Mouse (Mus musculus): ENCODE results near the gene Gm17949. TPM values are rescaled to one million over a fixed set of nuclear protein-coding genes. Genes with fewer than 3 reads are reported as not detected.
A peak's percentile ranks its signal among the peaks of the same experiment; 100 is the strongest.

Gm17949 gene
- total RNA-seq (2021): under 1 TPM in 1 of 2 experiments, not detected in 1; 0.28 TPM
- long read RNA-seq, experiment 1, partial matches to known transcripts: 0 of 1 reads
- long read RNA-seq, experiment 1, other reads (novel, unspliced or antisense): 1 of 1 reads
- long read RNA-seq, experiment 2, partial matches to known transcripts: 0 of 7 reads
- long read RNA-seq, experiment 2, other reads (novel, unspliced or antisense): 7 of 7 reads

DNA sequence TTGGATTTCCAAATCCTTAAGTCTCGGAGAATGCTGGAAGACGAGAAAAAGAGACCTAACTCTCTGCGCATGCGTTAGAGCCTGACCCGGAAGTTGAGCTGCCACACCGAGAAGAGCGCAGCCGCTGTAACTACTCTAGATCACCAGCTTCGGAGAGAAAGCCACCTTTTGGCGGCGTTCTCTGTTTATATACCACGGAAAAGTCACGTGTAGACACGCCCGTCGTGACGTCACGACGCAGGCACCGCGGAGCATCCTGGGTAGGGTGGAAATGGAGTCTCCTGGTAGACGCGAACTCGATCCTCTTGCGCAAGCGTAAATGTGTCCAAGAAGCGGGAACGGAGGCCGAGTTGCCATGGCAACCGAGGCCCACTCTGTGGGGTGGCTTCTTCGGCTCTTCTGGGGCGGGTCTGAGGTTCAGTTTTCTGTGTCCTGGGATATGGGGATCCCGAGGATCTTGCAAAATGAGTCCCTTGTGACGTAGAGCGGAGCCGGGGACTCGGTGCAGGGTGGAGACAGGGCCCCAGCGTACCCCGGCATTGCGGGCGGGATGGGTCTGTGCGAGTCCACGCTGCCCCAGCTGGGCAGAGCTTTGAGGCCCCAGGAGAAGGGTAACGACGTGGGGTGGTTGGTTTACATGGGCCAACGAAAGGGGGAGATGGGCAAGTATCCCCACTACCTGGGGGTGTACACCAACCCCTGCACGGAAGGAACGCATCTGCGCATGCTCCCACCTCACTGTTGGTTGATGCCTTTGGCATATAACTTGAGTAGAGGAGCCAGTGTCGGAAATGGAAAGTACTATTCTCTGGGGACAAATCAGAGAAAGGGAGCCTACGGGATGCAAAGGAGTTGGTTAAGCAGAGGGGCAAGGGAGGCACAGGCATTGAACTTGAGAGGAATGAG, at the start of gene Gm17949, which contains the start of gene Gtf2f1:
Gene Gm17949, plus strand, starts transcription at position 234 of the 906 bp plus-strand sequence.
Gene Gtf2f1, minus strand, starts transcription at position 53 of the 906 bp plus-strand sequence.
- peak; percentile 93 to 98 for DNase-seq (ENCODE audit: low spot score in 2 of 2)

DNA sequence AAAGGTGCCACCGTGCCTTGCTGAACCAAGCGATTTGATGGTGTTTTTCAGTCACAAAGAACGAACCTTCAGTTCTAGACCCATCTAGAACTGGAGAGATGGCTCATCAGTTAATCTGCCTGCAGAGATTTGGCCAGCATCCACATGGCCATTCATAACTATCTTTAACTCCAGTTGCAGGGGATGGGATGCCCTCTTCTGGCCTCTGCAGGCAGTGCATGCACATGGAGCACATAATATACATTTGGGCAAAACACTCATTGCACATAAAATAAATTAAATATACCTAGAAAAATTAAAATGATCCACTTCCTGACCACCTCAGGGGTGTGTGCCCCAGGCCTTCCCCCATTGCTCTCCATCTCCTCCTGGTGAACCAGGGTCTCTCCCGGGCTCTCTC, 49.4 kb upstream of the Gm17949 start:
- no peak for DNase-seq (ENCODE audit: low spot score in 2 of 2)

DNA sequence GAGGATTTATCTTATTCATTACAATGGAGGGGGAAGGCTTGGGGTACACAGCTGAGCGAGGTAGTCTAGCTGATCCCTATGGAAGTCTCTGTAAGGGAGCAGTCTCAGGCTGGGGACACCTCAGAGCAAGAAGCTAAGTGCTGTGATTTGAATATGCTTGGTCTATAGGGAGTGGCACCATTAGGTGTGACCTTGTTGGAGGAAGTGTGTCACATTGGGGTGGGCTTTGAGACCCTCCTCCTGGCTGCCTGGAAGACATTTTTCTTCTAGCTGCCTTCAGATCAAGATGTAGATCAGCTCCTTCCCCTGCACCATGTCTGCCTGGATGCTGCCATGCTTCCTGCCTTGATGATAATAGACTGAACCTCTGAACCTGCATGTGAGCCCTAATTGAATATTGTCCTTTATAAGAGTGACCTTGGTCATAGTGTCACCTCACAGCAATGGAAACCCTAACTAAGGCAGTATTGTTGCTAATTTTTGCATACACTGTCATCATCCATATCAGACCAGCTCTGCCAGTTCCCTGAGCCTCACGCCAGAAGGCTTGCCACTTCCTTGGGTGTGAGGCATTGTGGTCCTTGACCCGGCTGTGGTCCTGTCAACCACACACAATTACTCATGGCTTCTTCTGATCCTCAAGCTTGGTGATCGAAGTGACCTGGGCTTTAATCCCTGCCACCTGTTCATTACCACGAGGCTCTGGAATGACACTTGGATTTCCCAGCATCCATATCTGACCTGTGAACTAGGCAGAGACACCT, 48.4 kb upstream of the Gm17949 start:
- no peak for DNase-seq (ENCODE audit: low spot score in 2 of 2)

GRCm38 (mm10) chr17:56963646-56964045, 47.6 kb upstream of the Gm17949 start:
- DNase-seq (ENCODE audit: low spot score in 2 of 2): no peak

DNA sequence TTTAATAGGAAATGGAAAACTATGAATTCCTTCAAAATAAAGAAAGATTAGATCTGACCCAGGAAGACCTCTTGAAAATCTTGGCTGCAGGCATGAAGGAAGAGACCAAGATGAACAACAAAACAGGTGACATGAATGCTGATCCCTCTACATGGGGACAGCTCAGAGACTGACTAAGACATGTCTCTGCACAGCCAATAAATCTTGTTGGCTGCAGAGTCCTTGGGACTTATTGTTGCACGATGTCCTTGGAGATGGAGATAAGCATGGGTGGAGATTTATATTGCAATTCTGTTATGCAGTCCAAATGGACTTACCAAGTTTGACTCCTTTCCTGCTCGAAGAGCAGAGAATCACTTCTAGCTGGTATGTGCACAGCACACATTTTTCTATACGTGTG, 41.9 kb upstream of the Gm17949 start:
- DNase-seq (ENCODE audit: low spot score in 2 of 2): no peak

DNA sequence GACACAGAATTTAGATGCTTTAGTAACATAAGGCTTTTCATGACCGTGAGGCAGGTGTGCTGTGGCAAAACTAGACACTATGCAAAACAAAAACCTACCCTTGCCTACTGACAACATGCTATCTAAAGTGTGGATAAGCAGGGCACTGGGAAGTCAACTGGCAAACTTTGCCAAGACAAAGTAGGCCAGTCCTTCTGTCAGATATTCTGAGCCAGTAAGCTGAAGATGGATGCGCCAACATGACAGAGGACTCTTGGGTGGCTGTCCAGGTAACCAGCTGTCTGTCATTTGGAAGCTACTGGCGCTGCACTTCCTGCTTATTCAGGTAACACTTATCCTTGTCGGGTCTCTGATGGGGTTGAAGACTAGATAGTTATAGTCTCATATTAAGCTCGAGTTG, 41.2 kb upstream of the Gm17949 start:
- DNase-seq (ENCODE audit: low spot score in 2 of 2): no peak

DNA sequence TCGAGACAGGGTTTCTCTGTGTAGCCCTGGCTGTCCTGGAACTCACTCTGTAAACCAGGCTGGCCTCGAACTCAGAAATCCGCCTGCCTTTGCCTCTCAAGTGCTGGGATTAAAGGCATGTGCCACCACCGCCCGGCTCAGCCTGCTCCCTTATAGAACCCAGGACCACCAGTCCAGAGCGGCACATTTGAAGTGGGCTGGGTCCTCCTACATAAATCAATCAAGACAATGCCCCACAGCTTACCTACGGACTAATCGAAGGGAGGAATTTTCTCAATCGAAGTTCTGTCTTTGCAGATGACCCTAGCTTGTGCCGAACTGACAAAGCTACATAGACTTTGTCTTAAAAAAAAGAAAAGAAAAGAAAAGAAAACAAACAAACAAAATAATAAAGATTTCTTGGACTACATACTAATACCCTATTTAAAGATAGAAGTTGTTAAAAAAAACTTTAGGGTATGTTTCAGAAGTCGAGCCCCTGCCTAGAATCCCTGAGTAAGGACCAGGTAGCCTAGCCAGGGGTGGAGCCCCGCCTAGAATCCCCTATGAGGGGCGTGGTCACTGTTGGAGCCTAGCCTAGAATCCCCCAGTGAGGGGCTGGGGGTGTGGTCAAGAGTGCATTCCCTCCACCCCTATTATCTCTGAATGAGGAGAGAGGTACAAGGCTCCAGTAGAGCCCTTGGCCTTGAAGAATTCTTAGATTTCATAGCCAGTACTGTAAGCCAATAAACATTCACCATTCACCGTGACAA, 37.1 kb upstream of the Gm17949 start:
- DNase-seq (ENCODE audit: low spot score in 2 of 2): no peak

DNA sequence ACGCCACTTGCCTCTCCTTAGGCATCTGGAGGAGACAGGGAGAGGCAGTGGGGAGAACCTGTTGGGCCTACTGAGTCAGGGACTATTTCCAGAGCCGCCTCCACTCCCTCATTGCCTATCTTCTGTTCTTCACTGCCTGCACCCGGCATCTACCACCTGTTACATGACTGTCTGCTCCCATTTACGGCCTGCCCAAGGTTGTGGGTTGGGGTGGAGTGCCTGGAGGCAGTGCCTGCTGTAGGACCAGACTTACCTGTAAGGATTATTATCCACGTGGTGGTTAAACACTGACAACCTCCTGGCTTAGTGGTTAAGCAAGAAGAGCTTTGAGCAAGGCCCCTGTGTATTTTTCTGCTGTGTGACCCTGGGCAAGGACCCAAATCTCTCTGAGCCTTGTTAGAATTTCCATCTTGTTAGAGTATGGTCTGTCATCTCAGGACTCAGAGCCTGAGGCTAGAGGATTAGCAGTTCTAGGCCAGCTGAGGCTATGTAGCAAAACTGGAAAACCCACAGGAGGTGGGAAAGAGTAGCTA, 36.5 kb upstream of the Gm17949 start:
- no peak for DNase-seq (ENCODE audit: low spot score in 2 of 2)

- no peak for DNase-seq (ENCODE audit: low spot score in 2 of 2)
Measured at GRCm38 (mm10) chr17:56975391-56975790, 35.9 kb upstream of the Gm17949 start.

- DNase-seq (ENCODE audit: low spot score in 2 of 2): no peak
Measured at GRCm38 (mm10) chr17:56976531-56977390, 34.5 kb upstream of the Gm17949 start.

GRCm38 (mm10) chr17:56979524-56979923, 31.7 kb upstream of the Gm17949 start:
- no peak for DNase-seq (ENCODE audit: low spot score in 2 of 2)

- no peak for DNase-seq (ENCODE audit: low spot score in 2 of 2)
Measured at GRCm38 (mm10) chr17:56981049-56981448, 30.2 kb upstream of the Gm17949 start.

- DNase-seq (ENCODE audit: low spot score in 2 of 2): no peak
Measured at GRCm38 (mm10) chr17:56982013-56982412, 29.3 kb upstream of the Gm17949 start, which contains the start of gene Acer1. TSS of gene Acer1 (minus strand) at chr17:56982126.

- no peak for DNase-seq (ENCODE audit: low spot score in 2 of 2)
Measured at GRCm38 (mm10) chr17:56984886-56985285, 26.4 kb upstream of the Gm17949 start.

GRCm38 (mm10) chr17:56985656-56986055, 25.6 kb upstream of the Gm17949 start:
- DNase-seq (ENCODE audit: low spot score in 2 of 2): no peak

DNA sequence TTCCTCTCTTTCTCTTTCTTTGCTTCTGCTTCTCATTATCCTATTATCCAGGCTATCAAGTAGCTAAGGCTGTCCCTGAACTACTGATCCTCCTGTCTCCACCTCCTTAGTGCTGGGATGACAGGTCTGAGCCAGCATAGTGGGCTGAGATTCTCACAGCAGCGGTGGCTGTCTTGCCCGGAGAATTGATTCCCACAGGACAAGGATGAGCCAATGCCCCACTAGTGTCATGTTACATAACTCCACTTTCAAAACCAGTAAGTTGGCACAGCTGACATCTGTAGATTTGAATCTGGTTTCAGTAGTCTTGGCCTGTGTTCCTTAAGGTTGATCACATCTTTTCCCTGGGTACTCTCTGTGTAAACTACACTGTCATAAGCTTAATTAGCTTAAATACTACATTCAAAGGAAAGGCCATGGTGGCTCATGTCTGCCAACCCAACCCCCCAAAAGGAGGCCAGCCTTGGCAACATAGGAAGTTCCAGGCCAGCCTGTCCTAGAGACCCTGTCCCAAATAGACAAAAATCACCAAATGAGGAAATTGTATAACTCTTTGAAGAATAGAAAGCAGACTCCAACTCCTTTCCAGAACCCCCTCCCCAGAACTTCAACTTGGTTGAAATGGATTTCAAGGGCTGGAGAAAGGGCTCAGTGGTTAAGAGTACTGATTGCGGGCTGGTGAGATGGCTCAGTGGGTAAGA, 25.0 kb upstream of the Gm17949 start:
- no peak for DNase-seq (ENCODE audit: low spot score in 2 of 2)

GRCm38 (mm10) chr17:56988441-56988840, 22.8 kb upstream of the Gm17949 start:
- DNase-seq (ENCODE audit: low spot score in 2 of 2): no peak

GRCm38 (mm10) chr17:56988921-56989430, 22.3 kb upstream of the Gm17949 start:
- no peak for DNase-seq (ENCODE audit: low spot score in 2 of 2)

Measured in layer of hippocampus, postnatal 14 days (tissue).